Mouse (Mus musculus): ENCODE data around the gene Ephb3.

Gene Ephb3

DNA sequence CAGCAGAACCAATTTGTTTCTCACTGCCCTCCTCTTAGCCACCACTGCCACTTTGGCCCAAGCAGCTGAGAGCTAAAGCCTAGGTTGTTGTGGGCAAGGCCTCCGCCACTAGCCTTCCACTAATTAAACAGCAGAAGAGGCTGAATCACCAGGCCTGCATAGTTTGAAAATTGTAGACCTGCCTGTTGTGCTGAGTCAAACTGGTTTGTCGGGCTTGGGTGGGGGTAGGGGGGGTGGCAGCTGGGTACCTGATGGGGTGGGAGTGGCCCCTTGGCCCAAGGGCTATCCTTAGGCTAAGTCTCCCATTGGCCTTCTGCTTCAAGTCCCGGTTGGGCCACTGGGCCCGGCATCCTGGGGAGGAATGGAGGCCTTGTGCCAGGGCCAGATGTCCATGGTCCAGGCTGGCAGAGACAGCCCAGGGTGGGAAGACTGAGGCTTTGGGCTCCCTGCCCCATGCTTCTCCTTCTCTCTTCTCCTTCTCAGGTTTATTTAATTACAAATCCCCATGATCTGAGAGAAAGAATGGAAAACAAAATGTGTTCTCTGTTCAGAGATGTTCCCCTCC lies 3.5 kb downstream of the Ephb3 start:
- DNase-seq = no peak

DNA sequence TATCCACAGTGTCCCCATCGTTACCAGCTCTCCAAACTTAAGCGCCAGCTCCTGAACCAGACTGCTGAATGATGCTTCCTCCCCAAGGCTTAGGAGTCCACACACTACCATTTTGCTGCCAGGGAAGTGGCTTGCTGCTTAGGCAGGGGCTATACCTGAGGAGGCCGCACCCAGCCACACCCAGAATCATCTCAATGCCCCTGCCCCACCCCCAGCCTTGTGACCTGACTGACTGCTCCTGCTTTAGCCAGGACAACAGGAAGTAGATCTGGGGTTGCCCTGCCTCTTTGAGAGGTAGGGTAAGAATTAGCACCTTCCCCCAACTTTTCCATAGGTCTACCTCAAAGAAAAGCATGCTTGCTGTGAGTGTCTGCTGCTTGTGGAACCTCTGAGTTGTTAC lies 4.7 kb downstream of the Ephb3 start:
- DNase-seq = no peak

DNA sequence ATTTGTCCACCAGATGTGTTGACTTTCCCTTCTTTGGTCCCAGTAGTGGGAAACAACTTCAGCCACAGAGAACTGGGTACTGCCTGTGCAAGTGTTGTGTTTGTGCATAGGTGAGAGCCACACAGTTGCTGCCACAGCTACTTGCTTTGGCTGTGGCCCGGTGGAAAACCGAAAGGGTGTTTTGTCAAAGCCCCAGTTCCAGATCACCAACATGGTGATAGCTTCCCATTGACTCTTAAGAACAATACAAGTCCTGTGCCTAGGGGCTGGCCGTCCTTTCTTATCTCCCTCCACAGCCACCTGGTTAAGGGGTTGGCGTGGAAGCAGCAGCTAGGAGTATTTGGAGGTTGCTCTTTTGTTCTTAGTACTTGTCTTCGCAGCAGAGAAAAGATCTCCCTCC lies 5.6 kb downstream of the Ephb3 start:
- no peak for DNase-seq

DNA sequence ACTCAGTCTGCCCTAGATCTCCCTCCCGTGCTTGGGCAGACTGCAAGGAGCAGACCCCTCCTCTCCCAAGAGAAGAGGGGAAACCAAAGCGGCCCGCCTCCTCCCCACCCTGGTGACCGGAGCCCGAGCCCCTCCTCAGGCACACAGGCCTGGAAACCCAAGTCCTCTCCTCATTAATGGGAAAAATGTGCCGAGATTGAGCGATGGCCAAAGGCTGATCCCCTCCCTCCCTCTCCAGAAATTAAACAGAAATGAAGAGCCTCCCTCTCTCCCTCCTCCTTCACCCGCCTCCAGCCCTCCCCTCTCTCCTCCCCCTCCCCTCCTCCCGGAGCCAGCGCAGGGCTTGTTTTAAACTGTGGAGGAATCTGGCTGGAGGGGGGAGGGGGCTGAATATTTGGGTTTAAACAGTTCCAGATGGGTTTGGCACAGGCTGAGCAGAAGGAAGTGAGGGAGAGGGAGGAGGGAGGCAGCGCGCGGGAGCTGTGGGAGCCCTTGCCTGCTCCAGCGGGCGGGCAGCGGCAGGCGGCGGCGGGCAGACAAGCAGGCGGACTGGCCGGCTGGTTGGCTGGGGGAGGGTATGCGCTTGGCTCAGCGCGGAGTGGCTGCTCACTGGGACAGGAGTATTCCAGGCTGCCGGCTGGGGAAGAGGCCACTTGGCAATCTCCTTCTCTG lies 6.2 kb downstream of the Ephb3 start:
- peak; percentile 95 for DNase-seq

DNA sequence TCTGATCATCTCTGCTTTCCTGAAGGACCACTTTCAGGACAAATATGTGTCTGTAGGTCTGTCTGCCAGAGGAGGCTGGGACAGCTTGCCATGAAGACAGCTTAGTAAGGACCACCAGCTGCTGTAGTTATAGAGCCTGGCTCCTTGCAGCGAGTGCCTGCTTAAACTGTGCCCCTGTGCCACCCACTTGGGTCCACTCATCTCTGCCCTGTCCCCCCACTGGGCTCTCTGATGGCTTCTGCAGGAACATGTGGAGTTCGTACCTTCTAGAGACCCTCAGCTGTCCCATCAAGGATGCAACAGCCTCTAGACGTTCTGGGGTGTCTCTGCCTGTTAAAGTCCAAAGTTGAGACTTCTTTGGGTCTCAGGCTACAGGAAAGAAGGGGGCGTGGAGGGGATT lies 6.9 kb downstream of the Ephb3 start:
- DNase-seq = no peak

DNA sequence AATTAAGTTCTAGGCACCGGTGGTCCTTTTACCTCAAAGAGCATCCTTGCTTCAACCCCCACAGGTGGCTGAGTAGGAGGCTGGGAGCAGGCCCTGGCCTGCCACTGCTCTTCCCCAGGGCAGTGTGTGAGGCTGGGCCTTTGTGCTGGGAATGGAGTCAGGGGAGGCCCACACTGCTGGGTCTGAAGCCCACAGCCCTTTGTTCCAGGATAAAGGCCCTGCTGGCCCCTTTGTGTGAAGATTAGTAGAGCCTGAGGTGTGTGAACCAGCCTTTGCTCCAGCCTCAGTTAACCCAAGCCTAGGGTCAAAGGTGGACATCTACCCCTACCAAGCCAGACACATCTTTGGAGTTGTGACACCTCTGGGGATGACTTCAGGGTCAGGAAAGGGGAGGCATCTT lies 7.8 kb downstream of the Ephb3 start:
- peak; percentile 44 for DNase-seq

DNA sequence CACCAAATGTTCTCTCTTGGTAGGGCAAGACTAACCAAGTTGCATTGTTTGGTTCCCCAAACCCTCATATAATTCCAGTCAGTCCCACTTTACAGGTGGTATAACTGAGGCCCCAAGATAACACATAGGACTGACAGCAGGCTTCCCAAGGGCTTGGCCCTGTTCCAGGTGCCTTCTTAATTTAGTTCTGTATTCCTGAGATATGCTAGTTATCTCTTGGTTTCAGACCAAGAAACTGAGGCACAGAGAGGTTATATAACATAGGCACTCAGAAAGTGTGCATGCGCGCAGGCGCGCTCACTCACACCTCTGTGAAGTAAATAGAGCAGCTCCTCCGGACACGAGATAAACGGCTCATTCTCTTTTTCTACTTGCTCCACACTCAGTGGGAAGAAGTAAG lies 9.4 kb downstream of the Ephb3 start:
- no peak for DNase-seq

DNA sequence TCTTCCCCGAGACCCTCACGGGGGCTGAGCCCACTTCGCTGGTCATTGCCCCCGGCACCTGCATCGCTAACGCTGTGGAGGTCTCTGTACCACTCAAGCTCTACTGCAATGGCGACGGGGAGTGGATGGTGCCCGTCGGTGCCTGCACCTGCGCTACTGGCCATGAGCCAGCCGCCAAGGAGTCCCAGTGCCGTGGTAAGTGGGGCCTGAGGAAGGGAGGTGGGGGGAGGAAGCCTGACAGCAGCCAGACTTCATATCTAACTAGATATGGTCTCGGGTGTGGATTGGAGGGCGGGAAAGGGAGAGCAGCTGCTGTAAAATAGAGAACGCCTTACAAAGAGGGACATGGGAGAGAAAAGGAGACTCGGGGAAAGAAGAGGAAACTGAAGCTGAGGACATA lies 10.2 kb downstream of the Ephb3 start:
- DNase-seq = no peak

DNA sequence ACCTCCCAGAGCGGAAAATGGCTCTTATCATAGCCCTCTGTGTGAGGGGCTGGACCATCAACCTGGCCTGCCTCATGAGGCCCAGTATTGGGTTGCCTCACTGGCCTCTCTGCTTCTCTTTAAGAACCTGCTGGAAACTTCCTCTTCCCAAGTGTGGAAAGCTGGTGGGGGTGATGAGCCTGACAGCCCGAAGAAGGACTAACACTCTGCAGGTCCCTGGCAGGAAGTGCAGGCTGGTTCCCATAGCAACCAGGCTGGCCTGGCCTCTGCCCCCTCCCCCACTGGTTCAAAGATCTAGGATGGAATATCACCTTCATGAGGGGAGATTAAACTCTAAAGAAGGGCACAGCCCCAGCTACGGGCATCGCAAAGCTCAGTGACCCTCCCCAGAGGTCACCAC lies 11.5 kb downstream of the Ephb3 start:
- peak; percentile 84 for DNase-seq

DNA sequence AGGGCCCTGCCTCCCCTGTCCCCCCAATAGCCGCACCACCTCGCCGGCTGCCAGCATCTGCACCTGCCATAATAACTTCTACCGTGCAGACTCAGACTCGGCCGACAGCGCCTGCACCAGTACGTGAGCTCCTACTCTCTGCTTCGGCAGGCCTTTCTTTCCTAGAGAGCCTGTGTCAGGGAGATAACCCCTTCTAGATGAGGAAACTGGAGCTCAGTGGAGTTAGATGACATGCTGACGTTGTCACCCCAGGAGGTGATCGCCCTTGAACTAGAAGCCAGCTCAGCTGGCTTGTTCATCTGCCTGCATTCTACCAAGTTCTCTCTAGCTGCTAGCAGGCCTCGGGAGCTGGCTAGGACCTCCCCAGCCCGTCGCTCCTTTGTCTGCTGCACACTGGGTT lies 12.7 kb downstream of the Ephb3 start:
- no peak for DNase-seq

DNA sequence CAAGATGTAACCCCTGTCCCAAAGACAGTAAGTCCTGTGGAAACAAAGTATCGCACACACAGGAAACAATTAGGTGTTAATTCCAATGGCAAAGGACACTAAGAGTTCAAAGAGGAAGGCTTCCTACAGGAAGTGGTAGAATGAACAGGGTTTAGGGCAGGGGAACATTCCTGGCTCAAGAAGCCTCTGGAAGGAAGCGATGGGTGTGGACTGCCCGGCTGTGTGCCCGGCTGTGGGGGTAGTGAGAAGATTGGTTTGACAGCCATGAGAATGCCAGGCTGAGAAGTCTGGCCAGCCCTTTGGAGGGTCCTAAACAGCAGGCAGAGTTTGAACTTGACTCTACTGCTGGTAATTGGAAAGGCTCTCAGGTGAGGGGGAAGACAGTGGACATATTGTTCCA lies 15.1 kb downstream of the Ephb3 start:
- no peak for DNase-seq

DNA sequence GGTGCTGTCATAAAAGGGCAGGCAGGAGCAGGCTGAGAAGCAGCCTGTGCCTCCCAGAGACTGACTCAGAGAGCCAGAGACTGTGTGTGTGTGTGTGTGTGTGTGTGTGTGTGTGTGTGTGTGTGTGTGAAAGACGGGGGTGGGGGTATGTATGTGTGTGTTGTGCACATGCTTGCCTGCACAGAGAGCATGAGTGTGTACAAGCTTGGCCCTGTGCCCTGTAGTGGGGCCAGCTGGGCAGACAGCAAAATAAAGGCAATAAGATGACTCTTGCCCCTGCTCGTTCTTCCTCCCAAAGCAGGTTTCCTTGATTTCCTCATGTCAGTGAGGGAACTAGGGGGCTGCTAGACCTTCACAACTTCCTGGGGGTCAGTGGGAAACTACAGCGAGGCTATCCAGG lies 18.5 kb downstream of the Ephb3 start:
- DNase-seq = no peak

DNA sequence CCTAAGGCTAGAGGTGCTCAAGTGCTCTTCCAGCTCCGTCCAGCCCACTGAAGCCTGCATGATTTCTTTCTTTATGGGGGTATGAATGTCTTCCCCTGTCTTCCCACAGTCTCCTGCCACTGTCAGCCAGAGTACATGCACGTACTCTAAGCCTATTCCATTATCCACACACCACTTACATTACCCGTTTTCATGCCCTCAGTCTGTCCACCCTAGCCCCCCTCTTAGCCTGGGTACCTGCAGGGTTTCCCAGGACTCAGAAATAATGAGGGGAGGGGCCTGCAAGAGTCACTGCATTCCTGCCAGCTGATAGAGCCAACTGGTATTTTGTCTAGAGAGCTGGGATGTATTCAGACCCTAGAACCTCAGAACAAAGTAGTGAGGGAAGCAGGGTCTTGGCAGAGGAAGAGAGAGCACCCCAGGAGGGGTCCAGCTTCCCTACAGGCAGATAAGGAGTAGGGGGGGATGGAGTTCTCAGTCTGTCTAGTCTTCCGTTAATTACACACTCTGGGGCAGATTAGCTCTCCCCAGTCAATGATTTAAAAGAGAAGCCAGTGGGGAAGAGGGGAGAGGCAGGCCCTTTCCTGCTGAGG lies 20.2 kb downstream of the Ephb3 start:
- DNase-seq = no peak

DNA sequence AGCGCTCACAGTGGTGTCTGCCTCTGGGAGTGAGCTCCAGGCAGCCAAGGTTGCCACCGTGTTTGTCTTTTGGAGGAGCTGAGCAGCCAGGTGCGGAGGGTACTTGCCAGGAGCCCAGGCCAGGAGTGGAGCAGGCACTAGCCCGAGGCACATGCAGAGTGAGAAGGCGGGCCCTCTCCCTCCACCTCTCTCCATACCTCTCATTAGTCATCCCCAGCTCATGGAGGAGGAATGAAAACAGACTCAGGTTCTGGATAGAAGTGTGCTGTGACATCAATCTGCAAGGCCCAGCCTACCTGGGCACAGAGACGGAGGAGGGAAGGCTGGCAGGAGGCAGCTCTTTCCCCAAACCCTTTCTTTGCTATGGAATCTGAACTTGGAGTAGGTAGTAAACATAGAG lies 22.1 kb downstream of the Ephb3 start:
- no peak for DNase-seq

DNA sequence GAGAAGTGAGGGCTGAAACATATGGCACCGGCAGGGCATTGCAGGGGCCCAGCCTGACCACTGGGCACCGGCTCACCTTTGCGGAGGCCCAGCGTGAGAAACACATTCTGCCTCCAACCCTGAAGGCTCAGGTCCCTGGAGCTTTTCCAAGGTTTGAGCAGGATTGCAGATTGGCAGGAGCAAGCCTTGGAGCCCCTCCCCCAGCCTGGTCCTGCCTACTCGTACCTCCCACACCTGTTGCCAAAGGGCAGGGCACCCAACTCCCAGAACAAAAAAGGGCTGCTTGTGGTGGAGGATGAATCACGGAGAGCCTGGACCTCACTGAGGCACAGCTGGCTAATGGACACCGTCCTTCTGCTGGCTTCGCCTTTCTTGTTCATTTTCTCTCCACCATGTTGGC lies 30.6 kb downstream of the Ephb3 start:
- DNase-seq = no peak

DNA sequence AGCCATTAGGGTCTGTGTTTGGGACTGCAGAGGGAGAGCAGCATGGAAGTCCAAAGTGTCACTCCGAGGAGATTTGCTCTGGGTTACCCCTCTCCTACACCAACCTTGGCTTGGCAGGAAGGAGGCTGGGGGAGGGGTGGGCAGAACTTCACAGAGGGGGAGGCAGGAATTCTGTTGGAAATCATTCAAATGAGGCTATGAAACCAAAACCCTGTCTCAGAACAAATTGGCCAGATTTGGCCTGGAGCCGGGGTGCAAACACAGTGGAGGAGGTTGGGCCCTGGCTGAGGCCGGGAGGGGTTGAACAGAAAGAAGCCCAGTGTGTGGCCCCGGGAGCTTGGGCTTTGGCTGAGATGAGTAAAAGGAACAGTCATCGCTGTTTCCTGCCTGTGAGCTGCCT lies 34.2 kb downstream of the Ephb3 start:
- no peak for DNase-seq

DNA sequence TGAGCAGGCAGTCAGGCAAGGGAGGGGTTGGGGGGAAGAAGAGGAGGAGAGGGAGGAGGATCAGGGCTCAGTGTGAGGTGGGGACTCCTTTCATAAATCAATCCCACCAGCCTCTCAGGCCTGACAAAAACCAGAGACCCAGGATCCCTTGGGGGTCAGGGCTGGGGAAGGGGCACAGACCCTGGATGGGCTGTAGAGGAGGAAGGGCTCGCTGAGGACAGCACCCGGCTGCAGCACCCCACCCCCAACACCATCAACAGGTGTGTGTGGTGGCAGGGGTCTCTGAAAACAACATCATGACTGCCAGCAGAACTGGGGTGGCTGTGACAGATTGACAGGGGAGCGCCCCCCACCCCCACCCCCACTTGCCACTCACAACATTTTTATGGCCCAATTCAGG lies 36.0 kb downstream of the Ephb3 start:
- DNase-seq = peak; percentile 24

DNA sequence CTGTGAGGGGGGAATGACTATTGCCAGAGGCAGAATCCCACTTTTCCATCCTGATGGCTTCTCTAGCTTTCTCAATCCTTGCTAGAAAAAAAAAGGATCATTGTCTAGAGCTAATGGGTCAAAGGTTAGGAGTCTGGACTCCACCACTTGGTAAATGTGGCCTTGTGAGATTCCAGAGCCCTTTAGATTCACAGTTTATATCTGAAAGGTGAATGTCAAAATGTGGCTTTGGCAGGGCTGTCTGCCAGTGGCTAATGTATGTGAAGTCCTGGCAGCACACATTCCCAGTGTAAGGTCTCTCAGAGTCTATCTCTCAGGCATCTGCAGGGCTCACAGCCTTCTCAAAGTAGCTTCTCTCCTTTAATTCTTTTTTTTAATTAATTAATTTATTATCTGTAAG lies 36.5 kb downstream of the Ephb3 start:
- no peak for DNase-seq

DNA sequence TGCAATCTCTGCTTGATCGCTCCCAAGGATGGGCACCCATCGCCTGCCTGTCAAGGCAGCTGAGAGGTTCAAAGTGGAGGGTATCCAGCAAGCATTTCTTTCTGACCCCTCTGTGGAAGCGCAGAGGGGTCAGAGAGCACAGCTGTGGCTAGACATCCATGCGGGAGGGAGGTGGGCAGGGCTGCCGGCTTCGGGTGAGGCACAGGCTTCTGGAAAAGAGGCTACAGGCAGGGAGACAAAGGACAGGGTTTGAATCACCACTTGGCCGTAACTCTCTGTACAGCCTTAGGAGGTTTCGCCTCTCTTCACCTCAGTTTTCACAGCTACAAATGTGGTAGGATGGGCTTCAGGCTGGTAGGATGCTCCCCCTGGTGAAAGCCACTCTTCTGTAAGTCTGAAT lies 38.4 kb downstream of the Ephb3 start:
- peak; percentile 50 for DNase-seq

DNA sequence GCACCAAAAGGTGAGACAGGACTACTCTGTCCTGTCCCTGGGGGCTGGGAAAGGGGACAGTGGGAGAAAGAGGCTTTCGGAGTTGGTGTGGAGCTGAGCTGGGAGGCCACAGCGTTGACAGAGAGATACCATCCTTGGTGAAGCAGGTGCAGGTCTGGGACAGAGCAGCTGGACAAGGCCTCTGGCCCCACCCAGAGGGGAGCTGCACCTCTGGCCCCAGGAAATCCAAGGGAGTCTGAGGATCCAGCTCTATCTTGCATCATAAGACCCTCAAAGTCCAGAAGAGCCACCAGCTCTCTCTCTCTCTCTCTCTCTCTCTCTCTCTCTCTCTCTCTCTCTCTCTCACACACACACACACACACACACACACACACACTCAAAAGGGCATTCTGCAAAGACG lies 40.2 kb downstream of the Ephb3 start:
- DNase-seq = no peak

DNA sequence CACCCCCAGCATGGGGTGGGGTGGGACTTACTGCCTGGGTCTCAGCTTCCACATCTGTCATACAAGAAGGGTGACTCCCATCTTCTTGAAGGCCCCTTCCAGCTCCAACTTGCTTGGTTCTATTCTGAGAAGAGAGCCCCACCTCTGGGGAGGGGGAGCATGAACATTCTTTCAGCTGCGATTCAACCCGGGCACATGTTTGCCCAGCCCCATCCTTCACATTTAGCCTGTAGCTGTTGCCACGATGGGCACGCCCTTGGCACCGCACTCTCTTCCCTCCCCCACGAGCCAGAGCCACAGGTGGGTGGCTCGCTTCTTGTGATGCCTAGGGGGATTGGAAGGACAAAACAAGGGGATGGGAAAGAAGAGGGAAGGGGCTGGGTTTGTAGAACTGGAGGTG lies 40.8 kb downstream of the Ephb3 start:
- DNase-seq = no peak

DNA sequence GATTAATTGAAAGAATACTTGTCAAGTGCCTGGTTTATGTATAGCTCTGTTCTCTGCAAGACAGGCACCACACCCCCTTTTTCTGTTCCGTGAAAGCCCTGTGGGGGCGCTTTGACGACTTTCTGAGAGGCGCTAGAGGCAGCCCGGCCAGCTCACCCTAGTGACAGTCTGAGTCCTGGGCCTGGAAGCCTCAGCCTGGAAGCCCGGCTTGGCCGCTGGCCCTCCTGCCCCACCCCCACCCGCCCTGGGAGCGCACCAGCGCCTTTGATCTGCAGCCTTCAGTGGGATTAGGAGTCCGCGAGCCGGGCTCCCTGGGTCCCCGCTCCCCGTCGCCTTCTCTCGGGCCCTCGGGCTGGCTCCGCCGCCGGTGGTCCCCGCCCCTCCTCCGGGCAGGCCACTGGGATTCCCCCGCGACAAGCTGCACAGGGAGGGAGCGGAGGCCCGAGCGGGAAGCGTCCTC lies 41.4 kb downstream of the Ephb3 start:
- DNase-seq = peak; percentile 93

DNA sequence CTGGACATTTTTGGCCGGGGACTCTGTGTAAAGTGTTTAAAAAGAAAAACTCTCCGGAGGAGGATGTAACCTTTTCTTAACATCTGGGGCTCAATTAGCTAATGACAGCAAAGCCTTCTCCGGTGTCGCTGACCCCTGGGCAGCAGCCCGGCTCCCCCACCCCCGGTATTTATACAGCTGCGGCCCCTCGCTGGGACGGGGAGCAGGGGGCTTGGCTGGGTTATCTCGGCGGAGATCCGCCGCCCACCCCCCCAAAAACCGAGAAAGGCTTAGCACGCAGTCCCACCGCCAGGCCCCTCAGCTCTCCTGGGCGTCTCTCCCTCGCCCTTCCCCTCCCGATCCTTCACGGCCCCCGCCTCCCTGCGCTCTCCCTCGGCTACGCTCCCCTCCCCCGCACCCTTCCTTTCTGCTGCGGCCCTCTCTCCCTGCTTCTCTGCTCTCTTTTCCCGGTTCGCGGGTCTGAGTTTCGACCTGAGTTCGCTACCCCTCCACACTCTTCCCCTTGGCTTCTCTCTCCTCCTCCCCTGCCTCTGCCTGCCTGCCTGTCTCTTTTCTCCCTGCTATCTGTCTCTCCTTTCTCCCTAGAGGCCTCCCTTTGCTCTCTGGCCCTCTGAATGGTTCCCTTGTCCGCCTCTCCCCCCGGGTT lies 42.0 kb downstream of the Ephb3 start:
- peak; percentile 84 for DNase-seq

DNA sequence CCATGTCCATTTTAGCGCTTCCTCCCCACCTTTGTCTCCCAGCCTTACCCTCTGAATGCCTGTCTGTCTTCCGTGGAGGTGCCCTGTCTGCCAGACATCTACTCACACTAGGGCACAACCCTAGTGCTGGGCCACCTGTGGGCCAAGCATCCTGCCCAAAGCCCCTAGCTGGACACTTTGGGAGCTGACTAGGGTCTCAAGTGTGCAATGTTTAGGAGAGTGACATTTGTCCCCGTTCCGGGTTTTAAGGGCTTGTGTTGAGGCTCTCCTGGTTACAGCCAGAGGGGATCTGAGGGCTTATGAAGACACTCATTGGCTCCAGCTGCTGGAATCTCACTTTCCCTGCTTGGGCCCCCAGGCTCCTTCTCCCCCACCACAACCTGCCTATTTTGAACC lies 42.5 kb downstream of the Ephb3 start:
- peak; percentile 63 for DNase-seq

All from embryo, embryonic 11 days (tissue).